Mouse (Mus musculus) kidney, adult 11 months (tissue): ENCODE measurements at regions not wholly inside any gene's neighbourhood (a gene's known extent, or its start where the extent isn't known, plus 50 kb on each side); places are given as distances from the start of the nearest gene placed in this dataset.

ENCODE experiments used
- DNase-seq: peaks from one replicate; pipeline ENCODE4 v3.0.0; 2022

DNA sequence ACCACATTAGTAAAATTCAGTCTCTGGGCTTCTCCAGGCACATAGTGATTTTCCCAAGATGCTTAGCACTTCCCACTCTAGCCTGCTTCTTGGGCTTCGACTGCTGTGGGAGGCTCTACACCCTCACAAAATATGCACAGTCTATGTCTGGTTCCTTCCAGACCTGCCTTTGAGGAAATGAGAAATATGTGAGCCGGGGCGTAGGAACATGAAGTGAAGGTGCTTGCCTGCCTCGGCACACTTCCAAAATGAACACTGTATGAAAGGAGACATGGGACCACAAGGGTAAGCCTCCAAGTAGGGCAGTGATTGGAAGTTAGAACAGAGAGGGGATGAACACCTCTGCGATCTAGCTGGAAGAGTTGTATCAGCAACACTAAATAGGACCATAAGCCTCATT is 54.5 kb downstream of the Gm10260 start:
- DNase-seq, result no peak

DNA sequence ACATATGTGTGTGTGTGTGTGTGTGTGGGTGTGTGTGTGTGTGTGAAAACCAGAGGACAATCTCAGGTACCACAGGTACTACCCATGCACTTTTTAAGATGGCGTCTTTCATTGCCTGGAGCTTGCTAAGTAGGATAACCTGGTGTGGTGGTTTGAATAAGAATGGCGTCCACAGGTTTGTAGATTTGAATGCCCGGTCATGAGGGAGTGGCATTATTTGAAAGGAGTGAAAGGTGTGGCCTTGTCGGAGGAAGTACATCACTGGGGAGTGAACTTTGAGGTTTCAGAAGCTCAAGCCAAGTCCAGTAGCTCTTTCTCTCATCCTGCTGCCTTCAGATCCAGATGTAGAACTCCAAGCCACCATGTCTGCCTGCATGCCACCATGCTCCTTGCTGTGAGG is 55.9 kb downstream of the Gm10260 start:
- DNase-seq, result no peak

DNA sequence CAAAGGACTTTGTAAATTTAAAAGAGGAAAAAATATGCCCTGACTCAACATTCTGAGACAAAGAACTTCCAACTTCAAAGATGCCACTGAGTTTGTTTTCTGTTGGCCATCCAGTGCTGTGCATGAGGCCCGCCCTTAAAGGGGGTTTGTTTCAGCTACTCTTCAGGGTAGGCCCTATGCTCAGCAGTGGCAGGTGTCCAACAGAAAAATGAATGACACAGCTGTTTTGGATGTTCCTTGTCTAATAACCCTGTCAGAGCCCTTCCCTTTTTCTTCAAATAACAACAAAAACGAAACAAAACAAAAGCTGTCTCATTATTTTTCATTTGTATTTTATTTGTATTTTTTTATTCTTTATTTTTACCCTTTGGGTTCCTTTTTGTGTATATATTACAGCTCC is 61.5 kb downstream of the Gm10260 start:
- DNase-seq, result no peak

DNA sequence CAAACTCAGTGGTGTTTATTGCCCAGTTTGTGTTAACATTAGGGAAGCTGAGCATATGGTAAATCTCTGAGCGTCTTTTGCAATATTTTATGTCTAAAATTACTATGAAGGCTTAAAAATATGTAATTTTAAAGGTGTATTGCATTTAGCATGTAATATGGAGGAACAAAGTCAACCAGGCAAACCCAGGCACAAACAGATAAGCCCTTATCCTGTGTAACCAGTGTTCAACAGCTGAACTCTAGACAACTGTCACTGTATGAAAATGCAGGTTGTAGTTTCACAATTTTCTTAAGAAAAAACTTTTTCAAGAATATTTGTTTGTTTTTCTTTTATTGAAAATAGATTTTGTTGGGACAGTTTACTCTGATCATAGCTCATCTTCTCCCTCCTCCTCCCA is 62.1 kb downstream of the Gm10260 start:
- no peak for DNase-seq

- DNase-seq, result no peak
These were observed 63.2 kb downstream of the Gm10260 start for GRCm38 (mm10) chr13:97697262-97697661.

- no peak for DNase-seq
These were observed 65.4 kb downstream of the Gm10260 start for GRCm38 (mm10) chr13:97695022-97695421.

- DNase-seq, result no peak
These were observed 66.0 kb downstream of the Gm10260 start for GRCm38 (mm10) chr13:97694356-97694990.

DNA sequence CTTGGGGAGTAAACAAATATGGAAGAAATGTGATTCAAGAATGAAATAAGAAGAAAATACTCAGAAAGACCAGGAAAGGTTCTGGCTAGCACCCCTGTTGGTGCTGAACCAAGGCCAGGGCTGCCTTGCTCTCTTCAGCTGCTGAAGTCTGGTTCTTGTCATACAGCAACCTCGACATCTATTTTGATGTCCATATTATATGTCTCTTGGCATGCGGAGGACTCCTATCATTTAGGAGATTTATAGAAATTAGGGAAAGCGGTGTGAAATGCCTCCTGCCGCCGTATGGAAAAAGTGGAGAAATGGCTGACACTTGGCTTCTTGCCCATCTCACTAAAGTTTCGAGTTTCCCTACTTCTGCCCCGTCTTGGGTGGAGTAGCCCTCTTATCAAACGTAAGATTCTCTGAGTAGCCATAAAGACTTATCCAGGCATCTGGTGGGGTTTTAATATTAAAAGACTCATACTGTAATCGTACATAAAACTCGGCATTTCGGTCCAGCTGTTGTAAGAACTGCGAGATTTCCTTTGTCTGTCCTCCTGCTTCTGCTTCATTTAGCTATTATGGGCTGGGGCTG is 72.0 kb downstream of the Gm10260 start:
- no peak for DNase-seq

DNA sequence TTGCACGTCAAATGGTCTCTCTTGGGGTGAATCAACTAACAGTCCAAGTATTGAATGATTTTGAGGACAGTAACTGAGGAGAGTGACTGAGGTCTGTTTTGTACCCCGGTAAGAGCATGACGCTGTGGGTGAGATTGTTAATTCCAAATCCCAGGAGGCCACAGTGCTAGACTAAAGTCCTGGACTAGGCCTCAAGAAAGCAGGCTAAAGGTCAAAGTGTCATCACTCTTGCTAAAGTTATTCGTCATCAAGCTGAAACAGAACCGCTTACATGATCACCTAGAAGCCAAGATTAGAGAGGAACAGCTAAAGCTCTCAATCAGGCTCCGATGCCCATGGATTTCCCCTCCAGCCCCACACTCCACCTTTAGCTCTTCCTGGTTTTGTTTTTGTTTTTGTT is 76.6 kb downstream of the Gm10260 start:
- DNase-seq, result peak; percentile 7

- DNase-seq, result no peak
These were observed 79.0 kb downstream of the Gm10260 start for GRCm38 (mm10) chr13:97681228-97681987.

DNA sequence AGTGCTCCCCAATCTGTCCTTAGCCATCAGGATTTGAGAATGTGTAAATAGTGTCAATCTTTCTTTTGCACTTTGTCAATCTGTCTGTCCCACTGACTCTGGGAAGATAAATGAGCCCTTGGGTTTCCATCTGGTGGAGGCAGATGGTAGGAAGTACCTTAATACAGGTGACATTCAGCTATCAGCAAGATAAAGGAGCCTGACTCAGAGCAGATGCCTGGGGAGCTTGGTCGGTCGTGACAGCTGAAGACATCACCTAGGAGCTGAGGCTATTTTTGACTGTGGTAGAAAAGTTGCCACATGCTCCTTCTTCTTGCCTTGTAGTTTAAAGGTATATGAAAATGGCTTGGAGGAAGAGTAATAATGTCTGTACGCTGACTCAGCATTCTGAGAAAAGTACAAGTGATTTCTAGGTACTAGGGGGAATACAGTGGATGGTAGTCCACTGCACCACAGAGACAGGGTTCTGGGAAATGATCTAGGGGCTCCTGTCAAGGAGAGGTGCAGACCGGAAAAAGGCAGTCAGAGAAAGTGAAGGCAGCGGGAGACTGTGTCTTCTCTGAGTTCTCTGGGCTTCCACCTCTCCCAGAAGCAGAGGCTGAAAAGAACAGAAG is 80.0 kb downstream of the Gm10260 start:
- no peak for DNase-seq

- no peak for DNase-seq
These were observed 81.4 kb downstream of the Gm10260 start for GRCm38 (mm10) chr13:97678991-97679390.

DNA sequence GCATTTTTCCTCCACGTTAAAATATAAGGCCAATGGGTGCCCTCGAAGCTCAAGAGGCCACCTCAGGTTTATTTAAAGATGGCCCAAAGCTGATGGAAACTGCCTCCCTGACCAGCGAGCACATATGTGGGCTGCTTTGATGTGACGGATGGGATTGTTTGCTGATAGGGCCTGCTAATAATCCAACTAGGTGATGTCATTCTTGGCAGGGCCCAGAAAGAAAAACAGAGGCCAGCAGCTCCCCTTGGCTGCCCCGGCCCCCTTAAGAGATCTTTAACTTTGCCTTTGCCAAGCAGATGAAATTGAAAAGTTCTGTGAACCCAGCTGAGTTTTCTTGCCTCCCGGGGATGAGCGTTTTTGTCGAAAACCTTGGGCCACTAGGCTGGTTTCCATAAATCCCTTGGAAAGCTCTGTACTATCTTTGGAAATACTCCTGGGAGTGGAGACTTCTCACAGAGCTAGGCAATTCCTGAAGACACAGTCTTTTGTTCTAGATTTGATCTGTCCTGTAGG is 83.8 kb downstream of the Gm10260 start:
- DNase-seq, result no peak

DNA sequence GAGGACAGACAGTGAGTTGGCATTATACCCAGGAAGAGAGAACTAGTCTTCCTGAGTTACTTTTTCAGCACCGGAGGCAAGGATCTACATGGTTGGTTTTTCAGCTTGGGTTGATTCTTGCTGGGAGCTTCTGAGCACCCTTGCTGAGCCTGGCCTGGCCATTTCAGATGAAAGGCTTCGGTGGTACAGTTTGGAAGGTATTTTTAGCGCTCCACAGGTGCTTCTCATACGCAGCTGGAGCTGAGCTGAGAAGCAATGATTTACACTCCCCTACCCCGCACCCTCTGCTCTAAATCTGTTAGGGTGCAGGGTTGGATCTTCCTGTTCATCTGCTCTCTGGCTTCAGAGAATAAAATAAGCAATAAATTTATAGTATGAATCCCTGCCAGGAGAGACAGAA is 87.3 kb downstream of the Gm10260 start:
- no peak for DNase-seq

DNA sequence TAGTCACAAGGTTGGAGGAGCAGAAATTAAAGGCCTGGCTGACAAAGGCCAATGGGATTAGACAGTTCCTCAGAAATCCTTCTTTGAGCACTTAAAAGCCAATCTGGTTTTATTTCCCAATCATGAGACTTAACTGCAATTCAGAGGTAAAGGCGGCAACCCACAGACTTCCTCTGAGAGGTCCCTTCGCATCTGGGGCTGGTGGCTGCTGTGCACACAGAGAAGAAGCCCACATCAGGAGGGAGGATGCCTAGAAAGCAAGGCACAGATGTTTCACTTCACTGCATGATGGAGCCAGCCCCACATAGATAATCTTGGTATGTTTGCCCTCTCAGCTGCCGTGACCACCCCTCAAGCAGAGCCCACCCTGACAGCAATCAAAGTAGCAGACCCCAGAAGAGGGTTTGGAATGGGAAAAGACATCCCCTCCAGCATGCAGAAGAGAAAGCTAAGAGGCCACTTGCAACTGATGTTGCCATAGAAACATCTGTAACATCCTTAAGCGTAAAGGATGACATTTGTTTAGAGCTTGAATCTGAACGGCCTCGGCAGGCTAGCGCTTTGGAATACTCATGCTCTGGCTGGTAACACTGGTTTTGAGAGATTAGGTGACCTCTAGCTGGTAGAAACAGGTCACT is 88.3 kb downstream of the Gm10260 start:
- DNase-seq, result no peak

DNA sequence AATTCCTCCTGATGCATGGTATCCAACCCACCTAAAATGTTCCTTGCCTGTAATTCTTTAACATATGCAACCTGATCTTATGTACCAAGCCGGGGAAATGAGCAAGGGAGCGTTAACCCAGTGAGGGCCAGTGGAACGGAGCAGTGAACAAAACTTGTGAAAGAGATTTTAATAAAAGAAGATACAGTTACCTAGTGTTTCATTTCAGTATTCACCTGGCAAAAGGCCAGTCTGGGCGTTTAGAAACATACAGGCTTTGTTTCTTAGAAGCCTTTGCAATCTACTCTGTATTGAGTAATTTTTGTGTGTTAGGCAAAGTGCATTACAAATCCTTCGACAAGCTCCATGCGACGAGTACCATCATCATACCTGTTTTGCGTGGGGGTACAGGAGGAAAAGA is 91.1 kb downstream of the Gm10260 start:
- no peak for DNase-seq

GRCm38 (mm10) chr13:97668910-97669309 is 91.5 kb downstream of the Gm10260 start:
- DNase-seq, result peak; percentile 17

GRCm38 (mm10) chr13:97667313-97667712 is 93.1 kb downstream of the Gm10260 start:
- no peak for DNase-seq

- no peak for DNase-seq
These were observed 93.7 kb downstream of the Gm10260 start for GRCm38 (mm10) chr13:97666761-97667160.

DNA sequence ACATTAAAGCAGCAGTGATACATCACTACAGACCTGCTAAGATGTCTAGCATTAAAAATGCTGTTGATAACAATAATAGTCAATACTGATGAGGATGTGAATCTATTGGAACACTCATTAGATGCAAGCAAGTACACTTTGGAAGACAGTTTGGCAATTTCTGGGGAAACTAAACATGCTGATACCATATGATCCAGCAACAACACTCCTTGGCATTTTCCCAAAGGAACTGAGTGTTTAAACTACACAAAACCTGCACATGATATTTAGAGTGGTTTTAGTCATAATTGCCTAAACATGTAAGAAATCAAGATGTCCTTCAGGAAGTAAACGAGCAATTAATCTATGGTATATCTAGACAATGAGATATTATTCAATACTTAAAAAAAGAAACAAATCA is 95.2 kb downstream of the Gm10260 start:
- DNase-seq, result no peak

DNA sequence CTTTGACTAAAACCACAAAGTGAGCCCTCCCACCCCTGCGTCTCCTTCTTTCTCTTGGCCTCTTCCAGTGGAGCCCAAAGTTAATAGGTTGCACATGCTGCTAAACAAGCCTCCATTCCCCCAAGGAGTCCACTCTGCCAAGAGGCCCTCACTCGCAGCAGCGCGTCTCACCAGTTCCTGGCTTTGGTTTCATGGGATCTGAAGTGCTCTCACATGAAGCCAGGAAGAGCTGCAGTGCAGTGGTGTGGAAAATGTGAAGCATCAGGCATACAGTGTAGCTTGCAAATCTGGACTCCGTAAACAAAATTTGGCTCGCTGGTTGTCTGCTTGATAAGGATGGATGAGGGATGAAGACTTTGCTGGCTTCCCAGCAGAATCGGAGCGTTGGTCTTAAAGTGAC is 97.7 kb downstream of the Gm10260 start:
- DNase-seq, result no peak

DNA sequence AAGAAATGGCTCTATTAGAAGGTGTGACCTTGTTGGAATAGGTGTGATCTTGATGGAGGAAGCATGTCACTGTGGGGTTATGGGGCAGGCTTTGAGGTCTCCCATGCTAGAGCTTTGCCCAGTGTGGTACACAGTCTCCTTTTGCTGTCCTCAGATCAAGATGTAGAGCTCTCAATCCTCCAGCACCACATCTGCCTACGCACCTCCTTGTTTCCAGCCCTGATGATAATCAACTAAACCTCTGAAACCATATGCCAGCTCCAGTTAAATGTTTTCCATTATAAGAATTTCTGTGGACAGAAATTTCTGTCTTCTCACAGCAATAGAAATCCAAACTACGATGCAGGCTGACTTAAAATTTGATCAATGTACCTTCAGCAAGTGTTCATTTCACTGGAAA is 103.8 kb downstream of the Gm10260 start:
- DNase-seq, result no peak

DNA sequence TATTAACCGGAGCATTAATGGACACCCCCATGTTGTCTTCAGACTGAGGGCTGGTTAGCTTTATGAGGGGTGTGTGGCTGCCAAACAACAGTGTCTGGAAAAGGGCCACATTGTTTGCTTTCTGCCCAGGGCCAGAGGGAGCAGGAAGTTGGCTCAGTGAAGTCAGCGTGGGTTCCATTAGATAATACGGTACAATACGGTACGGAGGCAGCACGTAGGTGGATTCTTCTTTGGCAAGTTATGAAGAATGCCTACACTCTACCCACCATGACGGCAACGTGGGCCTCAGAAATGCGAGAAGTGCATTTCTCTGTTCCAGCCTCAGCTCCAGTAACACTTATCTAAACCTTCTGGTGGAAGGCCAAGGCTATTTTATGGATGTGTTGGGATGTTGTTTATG is 108.2 kb downstream of the Gm10260 start:
- no peak for DNase-seq
